Mouse (Mus musculus) CD4-positive, CD25-positive, alpha-beta regulatory T cell, adult 2 months (primary cell): ENCODE measurements around the gene Ccdc146.

ENCODE experiments used
- DNase-seq: peaks from one replicate; pipeline ENCODE4 v3.0.0-alpha.2; 2012; ENCODE audit warnings: low read depth, low spot score

The Ccdc146 gene

DNA sequence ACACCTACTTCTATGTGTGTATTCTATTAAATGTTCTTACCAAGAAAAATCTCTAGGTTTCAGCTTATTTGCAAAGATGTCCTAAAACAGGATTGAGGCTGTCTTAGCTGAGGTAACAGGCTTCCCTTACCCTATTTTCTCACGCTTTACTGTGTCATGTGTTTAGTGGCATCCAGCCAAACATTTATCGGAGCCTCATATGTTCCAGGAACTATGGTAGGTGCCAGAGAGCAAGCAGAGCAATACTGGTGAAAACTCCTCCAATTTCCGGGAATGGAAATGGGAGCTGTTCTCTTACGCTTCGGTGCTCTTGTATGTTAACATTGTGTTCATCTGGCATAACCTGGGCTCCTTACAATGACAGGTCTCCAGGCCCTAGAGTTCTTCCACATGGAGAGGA, 92.8 kb downstream of the Ccdc146 start:
- no peak for DNase-seq

DNA sequence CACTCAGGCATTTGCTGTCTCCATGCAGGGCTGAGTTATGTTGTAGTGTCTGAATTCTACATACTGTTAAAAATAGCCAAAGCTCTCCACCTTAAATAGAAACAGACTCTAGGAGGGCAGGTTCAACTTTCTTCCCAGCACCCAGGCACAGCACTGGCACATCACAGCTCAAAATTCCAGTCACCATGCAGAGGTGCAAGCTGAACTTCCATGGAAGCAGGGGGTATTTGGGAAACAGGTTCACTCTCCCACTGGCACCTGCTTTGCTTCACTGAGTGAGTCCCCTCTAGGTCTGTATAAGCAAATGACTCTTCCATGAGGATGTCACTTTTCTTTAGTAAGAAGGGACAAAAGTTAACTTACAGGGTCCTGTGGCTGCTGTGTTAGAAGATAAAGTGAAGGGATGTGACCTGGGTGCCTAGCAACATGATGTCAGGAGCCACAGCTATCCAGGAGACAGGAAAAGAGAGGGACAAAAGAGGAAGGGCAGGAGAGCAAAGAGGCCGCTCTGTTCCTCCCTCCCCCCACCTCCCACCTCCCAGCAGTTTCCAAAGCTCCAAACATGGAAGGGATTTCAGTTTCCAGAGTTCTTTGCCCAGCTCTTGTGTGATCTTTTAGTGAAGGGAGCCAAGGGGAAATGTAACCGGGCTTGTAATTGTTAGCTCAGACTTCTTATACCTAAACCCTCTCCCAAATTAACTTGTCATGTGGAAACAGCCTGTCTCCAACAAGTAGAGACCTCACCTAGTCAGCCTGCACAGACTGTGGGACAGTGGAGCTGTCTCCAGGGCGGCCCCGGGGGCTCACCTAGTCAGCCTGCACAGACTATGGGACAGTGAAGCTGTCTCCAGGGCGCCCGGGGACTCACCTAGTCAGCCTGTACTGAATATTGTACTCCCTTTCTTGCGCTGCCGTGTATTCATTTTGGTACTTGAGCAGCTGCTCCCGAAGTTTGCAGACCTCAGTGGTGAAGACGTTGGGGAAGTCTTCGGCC, 94.5 kb downstream of the Ccdc146 start:
- DNase-seq: no peak

GRCm38 (mm10) chr5:21328560-21328959, 95.9 kb downstream of the Ccdc146 start:
- DNase-seq: no peak

DNA sequence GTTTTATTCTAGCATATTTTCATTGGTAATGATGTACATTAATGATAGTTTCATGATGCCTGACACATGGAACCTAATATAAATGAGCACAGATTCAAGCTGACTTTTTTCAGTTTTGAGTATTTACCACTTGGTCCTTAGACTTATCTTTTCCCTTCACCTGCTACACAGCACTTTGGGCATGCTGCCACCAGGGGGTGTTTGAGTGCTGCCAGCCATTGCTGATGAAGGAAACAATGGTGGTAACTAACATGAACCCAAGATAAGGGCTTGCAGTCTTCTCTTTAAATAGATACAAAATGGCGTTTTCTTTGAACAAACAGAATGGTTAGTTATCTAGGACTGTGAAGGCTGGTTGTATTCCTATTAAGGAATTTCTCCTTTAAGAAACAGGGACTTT, 98.0 kb downstream of the Ccdc146 start:
- DNase-seq: peak; percentile 92

DNA sequence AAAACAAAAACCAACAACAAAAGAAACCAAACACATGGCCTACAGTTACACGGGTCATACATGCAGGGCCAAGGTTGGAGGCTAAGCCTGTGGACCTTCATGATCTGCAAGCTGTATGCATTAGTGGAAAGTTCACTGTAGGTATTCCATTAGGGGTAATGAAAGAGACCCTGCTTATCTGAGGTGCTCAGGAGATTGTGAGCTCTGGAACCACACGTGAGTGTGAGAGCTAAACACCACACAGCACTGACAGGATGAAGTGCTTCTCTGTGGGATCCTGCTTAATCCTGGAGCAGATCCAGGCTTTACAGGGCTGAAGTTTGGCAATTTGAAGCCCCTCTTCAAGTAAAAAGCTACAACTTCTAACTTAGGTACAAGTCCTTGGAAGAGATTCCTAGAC, 104.3 kb downstream of the Ccdc146 start:
- DNase-seq: no peak

- DNase-seq: no peak
Measured at GRCm38 (mm10) chr5:21314696-21315095, 109.8 kb downstream of the Ccdc146 start.

GRCm38 (mm10) chr5:21307165-21307564, 117.3 kb downstream of the Ccdc146 start:
- DNase-seq: no peak

GRCm38 (mm10) chr5:21301011-21301410, 123.5 kb downstream of the Ccdc146 start:
- DNase-seq: no peak

DNA sequence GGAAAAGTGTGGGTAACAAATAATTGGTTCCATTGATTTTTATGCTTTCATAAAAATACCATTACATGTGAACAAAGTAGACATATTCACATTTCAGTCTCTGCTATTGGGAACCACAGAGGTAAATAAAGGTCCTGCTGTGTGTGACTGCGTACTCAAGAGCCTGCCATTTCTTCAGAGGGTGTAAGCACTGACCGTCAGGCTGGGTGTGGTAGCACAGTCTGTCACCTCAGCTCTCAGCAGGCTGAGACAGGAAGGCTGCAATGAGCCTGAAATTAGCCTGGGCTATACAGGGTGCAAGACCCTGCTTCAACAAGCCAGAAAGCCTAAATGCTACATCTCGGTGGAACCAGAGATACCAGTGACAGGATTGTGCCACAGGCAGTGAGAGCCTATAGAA, 124.4 kb downstream of the Ccdc146 start:
- DNase-seq: no peak

GRCm38 (mm10) chr5:21299076-21299755, 125.3 kb downstream of the Ccdc146 start:
- DNase-seq: no peak

DNA sequence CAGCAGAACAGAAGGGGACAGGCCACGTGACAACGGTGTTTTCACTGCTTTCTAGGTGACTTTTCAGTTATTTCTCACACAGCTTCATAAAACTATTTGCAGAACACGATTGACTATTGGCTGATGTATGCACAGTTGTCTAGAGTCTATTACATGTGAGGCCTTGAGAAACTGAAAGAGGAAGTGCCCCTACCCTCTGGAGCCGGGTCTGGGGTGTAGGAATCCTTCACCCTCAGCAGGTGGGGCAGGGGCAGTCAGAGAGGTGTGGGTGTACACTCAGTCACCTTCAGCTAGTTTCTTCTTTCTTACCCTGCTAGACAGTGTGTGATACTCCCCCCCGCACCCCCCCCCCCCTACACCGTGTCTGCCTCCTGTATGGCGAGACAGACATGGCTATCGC, 128.8 kb downstream of the Ccdc146 start:
- DNase-seq: no peak

DNA sequence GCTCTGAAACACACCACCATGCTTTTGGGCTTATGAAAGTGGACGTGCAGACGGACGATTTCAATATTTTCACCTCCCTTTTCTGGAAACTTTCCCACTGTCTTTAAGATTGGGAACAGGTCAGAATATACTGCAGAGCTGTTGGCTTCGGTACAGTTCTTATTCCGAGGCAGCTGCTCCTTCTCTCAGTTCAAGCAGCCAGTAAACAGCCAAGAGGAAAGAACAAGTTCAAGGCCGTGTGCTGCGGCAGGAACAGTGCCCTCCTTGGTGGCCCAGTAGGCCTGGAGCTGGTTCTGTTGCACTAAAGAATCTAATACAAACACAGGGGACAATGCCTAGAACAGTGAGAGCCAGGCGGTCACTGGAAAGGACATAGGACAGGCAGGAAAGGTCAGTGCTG, 133.9 kb downstream of the Ccdc146 start:
- no peak for DNase-seq

DNA sequence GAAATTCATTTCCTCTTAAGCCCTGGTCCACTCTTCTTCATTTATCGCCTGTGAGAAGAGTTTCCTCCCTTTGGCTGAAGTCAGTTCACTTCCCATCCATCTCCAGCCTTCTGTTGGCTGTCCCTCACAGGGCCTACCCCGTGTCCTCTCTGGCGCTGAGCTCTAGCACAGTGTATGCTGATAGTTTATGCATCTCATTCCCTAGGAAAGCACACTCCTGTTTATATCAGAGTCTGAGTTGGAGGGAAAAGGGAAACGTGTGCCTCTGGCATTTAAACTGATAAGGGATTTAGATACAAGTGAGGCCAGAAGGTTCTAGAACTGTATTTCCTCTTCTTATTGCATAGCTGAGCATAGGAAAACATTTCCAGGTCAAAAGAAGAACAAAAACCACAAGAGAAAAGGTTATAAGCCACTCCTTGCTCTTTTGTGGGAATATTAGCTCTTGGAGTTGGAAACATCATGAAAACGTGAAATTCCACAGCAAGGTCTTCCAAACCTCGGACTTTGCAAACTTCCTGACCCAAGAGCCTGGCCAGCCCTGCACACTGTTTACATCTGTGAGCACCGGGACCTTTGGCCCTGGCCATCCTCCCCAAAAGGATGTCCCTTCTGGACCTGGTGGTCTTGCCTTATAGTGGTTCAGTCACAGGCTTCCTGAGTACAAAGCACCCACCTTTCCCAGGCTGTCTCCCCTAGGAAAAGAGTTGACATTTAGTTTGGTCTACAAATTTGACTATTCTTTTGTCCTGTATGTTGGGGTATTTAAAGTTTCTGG, 135.6 kb downstream of the Ccdc146 start:
- no peak for DNase-seq

- no peak for DNase-seq
Measured at GRCm38 (mm10) chr5:21283356-21284062, 141.0 kb downstream of the Ccdc146 start.

DNA sequence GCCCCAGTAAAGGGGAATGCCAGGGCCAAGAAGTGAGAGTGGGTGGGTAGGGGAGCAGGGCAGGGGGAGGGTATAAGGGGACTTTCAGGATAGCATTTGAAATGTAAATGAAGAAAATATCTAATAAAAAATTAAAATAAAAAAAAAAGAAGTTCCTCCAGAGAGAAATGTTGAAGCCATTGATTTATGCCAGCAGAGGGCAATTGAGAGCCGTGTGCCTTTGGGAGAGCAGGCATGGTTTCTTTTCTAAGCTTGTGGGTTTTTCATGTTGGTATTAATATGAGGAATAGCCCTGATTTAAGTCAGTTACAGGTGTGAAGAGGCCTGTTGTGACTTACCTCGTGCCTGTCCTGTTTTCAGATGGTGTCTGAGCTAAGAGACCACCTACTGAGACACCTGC, 146.8 kb downstream of the Ccdc146 start:
- peak; percentile 6 for DNase-seq

DNA sequence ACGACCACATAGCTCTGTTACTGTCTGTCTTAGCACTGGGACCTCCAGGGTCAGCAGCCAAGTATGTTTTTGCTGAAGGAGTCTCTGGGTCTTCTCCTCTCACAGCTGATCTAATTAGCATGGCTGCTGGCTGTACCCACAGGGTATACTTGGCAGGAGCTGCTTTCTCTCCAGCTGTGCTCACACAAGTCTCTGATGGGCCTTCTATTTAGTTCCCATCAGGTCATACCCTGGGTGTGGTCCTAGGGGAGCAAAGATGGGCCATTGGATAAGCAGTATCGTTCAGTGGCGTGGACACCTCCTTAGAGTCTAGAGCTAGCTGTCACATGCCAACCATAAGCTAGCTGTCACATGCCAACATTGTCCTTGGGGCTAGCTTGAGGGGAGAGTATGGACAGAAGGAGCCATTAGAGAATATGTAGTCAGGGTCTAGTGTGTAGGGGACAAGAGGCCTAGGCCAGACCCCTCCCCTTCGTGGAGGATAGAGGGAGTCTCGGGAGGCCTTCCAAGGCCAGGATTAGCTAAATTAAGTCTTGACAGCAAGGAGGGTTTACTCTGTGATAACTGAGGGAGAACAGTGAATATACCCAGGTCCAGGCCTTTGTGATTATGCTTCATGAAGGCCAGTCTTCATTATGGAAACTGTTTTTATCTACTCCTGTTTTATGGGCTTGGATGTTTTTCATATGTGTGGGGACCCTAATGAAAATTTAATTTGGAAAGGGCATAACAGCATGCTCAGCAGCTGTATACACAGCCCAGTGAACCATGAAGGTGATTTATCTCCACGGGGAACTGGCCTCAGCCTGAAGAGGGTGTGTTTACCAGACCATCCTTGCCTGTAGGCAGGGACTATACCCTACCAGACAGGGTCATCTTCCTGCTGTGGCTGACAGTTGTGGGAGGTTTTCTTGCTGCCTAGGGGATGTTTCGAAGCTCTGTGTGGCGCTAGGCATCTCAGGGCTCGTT, 152.8 kb downstream of the Ccdc146 start:
- DNase-seq: no peak

DNA sequence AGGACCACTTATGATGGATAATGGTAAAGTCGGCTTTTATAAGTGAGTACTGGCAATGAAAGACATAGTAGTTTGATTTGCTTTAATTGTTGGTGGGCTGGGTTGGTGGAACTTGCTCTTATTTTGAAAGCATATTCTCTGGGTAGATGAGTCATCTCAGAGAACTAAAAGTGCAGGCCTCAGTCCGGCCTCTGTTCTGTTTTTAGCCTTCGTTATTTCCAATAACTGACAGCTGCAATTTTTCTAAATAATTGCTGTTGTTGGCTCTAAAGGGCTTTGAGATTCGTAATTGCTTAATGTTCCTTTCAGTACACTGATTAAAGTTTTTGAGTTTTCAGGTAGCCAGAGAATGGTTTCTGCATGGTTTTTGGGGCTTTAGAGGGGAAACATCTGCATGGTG, 153.7 kb downstream of the Ccdc146 start:
- DNase-seq: no peak

GRCm38 (mm10) chr5:21269446-21269845, 155.0 kb downstream of the Ccdc146 start:
- DNase-seq: no peak

GRCm38 (mm10) chr5:21267090-21267489, 157.4 kb downstream of the Ccdc146 start:
- peak; percentile 6 for DNase-seq

- DNase-seq: peak; percentile 85
Measured at GRCm38 (mm10) chr5:21265049-21265448, 159.4 kb downstream of the Ccdc146 start.
